Mouse (Mus musculus): ENCODE data around the gene H2-DMb2.

H2-DMb2 gene

GRCm38 (mm10) chr17:34185526-34185925 lies 42.4 kb downstream of the H2-DMb2 start:
- no peak for DNase-seq

- no peak for DNase-seq
Measured at GRCm38 (mm10) chr17:34186885-34187260, 43.8 kb downstream of the H2-DMb2 start.

- peak; percentile 99 for DNase-seq
Measured at GRCm38 (mm10) chr17:34187261-34187916, 44.3 kb downstream of the H2-DMb2 start, which contains the start of the genes Tap1 and Psmb9. Gene Tap1, plus strand, starts transcription at chr17:34187553. Gene Psmb9, minus strand, starts transcription at chr17:34187764.

GRCm38 (mm10) chr17:34188010-34188409 lies 44.9 kb downstream of the H2-DMb2 start:
- DNase-seq = no peak

GRCm38 (mm10) chr17:34188986-34189385 lies 45.9 kb downstream of the H2-DMb2 start:
- DNase-seq = no peak

GRCm38 (mm10) chr17:34192852-34193251 lies 49.7 kb downstream of the H2-DMb2 start:
- DNase-seq = no peak

- DNase-seq = no peak
Measured at GRCm38 (mm10) chr17:34193468-34193867, 50.4 kb downstream of the H2-DMb2 start.

- no peak for DNase-seq
Measured at GRCm38 (mm10) chr17:34194723-34195122, 51.6 kb downstream of the H2-DMb2 start.

- no peak for DNase-seq
Measured at GRCm38 (mm10) chr17:34196491-34196890, 53.4 kb downstream of the H2-DMb2 start.

GRCm38 (mm10) chr17:34196941-34197894 lies 54.1 kb downstream of the H2-DMb2 start, which contains the start of gene Psmb8:
Gene Psmb8, plus strand, starts transcription at chr17:34197721.
- DNase-seq = peak; percentile 94

GRCm38 (mm10) chr17:34197904-34198520 lies 54.9 kb downstream of the H2-DMb2 start:
- peak; percentile 66 for DNase-seq

- DNase-seq = no peak
Measured at GRCm38 (mm10) chr17:34198521-34198912, 55.4 kb downstream of the H2-DMb2 start.

- no peak for DNase-seq
Measured at GRCm38 (mm10) chr17:34199050-34199619, 56.0 kb downstream of the H2-DMb2 start.

GRCm38 (mm10) chr17:34200047-34200446 lies 56.9 kb downstream of the H2-DMb2 start:
- no peak for DNase-seq

GRCm38 (mm10) chr17:34200772-34201505 lies 57.8 kb downstream of the H2-DMb2 start:
- no peak for DNase-seq

All from kidney, adult 9 months (tissue).